10 mouse cellular contexts compared by ENCODE assay signal in genomic region chr6:140888610-140889009, GRCm38 (mm10).
DNase-seq lines count a peak whose midpoint lies in the region; ATAC-seq and TF ChIP-seq lines count a peak whose summit lies in the region.
"Had no signal": no experiment of that assay in that cellular context is flagged by ENCODE, and none has a peak within 500 bp of the region (broad histone marks: within the 10 kb centered on the region; RNA-seq: fewer than 3 reads in every experiment).

No protein-coding gene starts in this region.

- 0 out of 2 replicates have a peak, but pooled peaks have one; percentile 13 for ATAC-seq in frontal cortex, adult (ENCODE audit: low TSS enrichment)
- no peak for ATAC-seq in liver, embryonic 11.5 days (replicated peaks; ENCODE audit: low FRiP score)
- ATAC-seq in hindbrain, embryonic 14.5 days (ENCODE audit: low FRiP score) = peak; percentile 79
- peak; percentile 70; the same call in 1 of the 2 replicates for ATAC-seq in neural tube, embryonic 14.5 days (ENCODE audit: low read depth)

- H3K9ac ChIP-seq in liver, adult 2 months (ENCODE audit: low read depth, low read length) = no peak overlapping the region
- H3K9ac ChIP-seq in liver, embryonic 11.5 days (ENCODE audit: low read depth, low read length) = no peak overlapping the region
- H3K9ac ChIP-seq in hindbrain, embryonic 14.5 days = no peak overlapping the region
- H3K9ac ChIP-seq in neural tube, embryonic 14.5 days (replicated peaks; ENCODE audit: low read depth, low read length) = no peak overlapping the region
- H3K9ac ChIP-seq: liver, embryonic 15.5 days had no signal

- TF ChIP-seq CTCF in liver, adult 2 months (IDR thresholded peaks at IDR 0.05; ENCODE audit: low read depth, low read length) = no peak

- H3K27ac ChIP-seq in liver, adult 2 months (replicated peaks; ENCODE audit: insufficient read depth, low read depth, low read length) = peak overlapping the region; percentile 32; the same call in 1 of the 2 replicates
- H3K27ac ChIP-seq in liver, embryonic 11.5 days (ENCODE audit: low read depth, low read length) = no peak overlapping the region
- no peak overlapping the region for H3K27ac ChIP-seq in hindbrain, embryonic 14.5 days
- H3K27ac ChIP-seq in neural tube, embryonic 14.5 days (ENCODE audit: low read depth, low read length) = no peak overlapping the region
- H3K27ac ChIP-seq: gastrocnemius, adult 2 months; liver, embryonic 15.5 days had no signal

- no peak for TF ChIP-seq POLR2A in liver, adult 2 months (IDR thresholded peaks at IDR 0.05; ENCODE audit: extremely low read depth, insufficient read depth, low read length)

- H3K27me3 ChIP-seq in liver, adult 2 months (ENCODE audit: control insufficient read depth, insufficient read depth, low read length) = no peaks in the 10 kb centered on the region
- H3K27me3 ChIP-seq in liver, embryonic 11.5 days (replicated peaks; ENCODE audit: control insufficient read depth, insufficient read depth, low read length) = no peaks in the 10 kb centered on the region
- H3K27me3 ChIP-seq in hindbrain, embryonic 14.5 days (ENCODE audit: control insufficient read depth, insufficient read depth, low read length) = no peaks in the 10 kb centered on the region
- H3K27me3 ChIP-seq in neural tube, embryonic 14.5 days (ENCODE audit: control insufficient read depth, insufficient read depth, low read length) = no peaks in the 10 kb centered on the region
- H3K27me3 ChIP-seq: liver, embryonic 15.5 days had no signal

- no peak overlapping the region for H3K4me3 ChIP-seq in liver, adult 2 months (ENCODE audit: insufficient read depth, low read depth, low read length)
- H3K4me3 ChIP-seq in liver, embryonic 11.5 days (ENCODE audit: low read depth, low read length) = no peak overlapping the region
- no peak overlapping the region for H3K4me3 ChIP-seq in hindbrain, embryonic 14.5 days (replicated peaks; ENCODE audit: low read length)
- H3K4me3 ChIP-seq in neural tube, embryonic 14.5 days (ENCODE audit: low read depth, low read length) = no peak overlapping the region
- H3K4me3 ChIP-seq: gastrocnemius, adult 2 months; liver, embryonic 15.5 days had no signal

- no peak overlapping the region for H3K4me2 ChIP-seq in liver, embryonic 11.5 days
- H3K4me2 ChIP-seq in hindbrain, embryonic 14.5 days (replicated peaks) = 0 out of 2 replicates have a peak overlapping the region, but pooled peaks have one; percentile 1
- H3K4me2 ChIP-seq in neural tube, embryonic 14.5 days (ENCODE audit: low read depth, low read length) = no peak overlapping the region
- H3K4me2 ChIP-seq: liver, embryonic 15.5 days had no signal

- no peak for DNase-seq in frontal cortex, adult 2 months (ENCODE audit: extremely low spot score in 1 of 2, low spot score in 1 of 2)
- DNase-seq in liver, adult 2 months (ENCODE audit: extremely low read depth, low read depth, low spot score) = no peak
- no peak for DNase-seq in liver, embryonic 11.5 days (ENCODE audit: low spot score)
- DNase-seq in hindbrain, embryonic 14.5 days (ENCODE audit: low spot score) = peak; percentile 45
- no peak for DNase-seq in adrenal gland, adult (ENCODE audit: inconsistent age in 2 of 2, low spot score in 1 of 2)
- no peak for DNase-seq in adrenal gland, postnatal 10 days
- DNase-seq: gastrocnemius, adult 2 months had no signal

- H3K36me3 ChIP-seq in liver, adult 2 months (ENCODE audit: control insufficient read depth, insufficient read depth, low read length) = no peaks in the 10 kb centered on the region
- H3K36me3 ChIP-seq in liver, embryonic 11.5 days (ENCODE audit: control insufficient read depth, insufficient read depth, low read length) = no peaks in the 10 kb centered on the region
- H3K36me3 ChIP-seq in hindbrain, embryonic 14.5 days (replicated peaks; ENCODE audit: control insufficient read depth, insufficient read depth) = no peaks in the 10 kb centered on the region
- no peaks in the 10 kb centered on the region for H3K36me3 ChIP-seq in neural tube, embryonic 14.5 days (ENCODE audit: control insufficient read depth, insufficient read depth, low read length)
- H3K36me3 ChIP-seq: liver, embryonic 15.5 days had no signal

- no peaks in the 10 kb centered on the region for H3K79me2 ChIP-seq in liver, adult 2 months (ENCODE audit: control insufficient read depth, insufficient read depth, low read length)

- no peaks in the 10 kb centered on the region for H3K9me3 ChIP-seq in liver, embryonic 11.5 days (ENCODE audit: control insufficient read depth, low read length)
- no peaks in the 10 kb centered on the region for H3K9me3 ChIP-seq in hindbrain, embryonic 14.5 days (ENCODE audit: control insufficient read depth, low read length)
- H3K9me3 ChIP-seq in neural tube, embryonic 14.5 days (ENCODE audit: control insufficient read depth, low read length) = no peaks in the 10 kb centered on the region
- H3K9me3 ChIP-seq: liver, embryonic 15.5 days had no signal

- no peaks in the 10 kb centered on the region for H3K4me1 ChIP-seq in liver, adult 2 months (ENCODE audit: control insufficient read depth, insufficient read depth, low read length)
- no peaks in the 10 kb centered on the region for H3K4me1 ChIP-seq in liver, embryonic 11.5 days (replicated peaks; ENCODE audit: control insufficient read depth, insufficient read depth, low read length)
- H3K4me1 ChIP-seq in hindbrain, embryonic 14.5 days (replicated peaks; ENCODE audit: control insufficient read depth, insufficient read depth, low read length) = peaks cover 2% of the 10 kb centered on the region; the same call in 1 of the 2 replicates
- H3K4me1 ChIP-seq in neural tube, embryonic 14.5 days (ENCODE audit: control insufficient read depth, insufficient read depth, low read length) = no peaks in the 10 kb centered on the region
- H3K4me1 ChIP-seq: liver, embryonic 15.5 days had no signal

- WGBS in liver, adult 2 months = 47% methylated on average over 11 of the region's 11 CpGs
- 27% methylated on average over 11 of the region's 11 CpGs for WGBS in liver, embryonic 11.5 days
- 50% methylated on average over 11 of the region's 11 CpGs for WGBS in hindbrain, embryonic 14.5 days
- WGBS in neural tube, embryonic 14.5 days = 56% methylated on average over 11 of the region's 11 CpGs
